Comparison of ENCODE assay signal across 11 mouse cellular contexts in the genomic region with DNA sequence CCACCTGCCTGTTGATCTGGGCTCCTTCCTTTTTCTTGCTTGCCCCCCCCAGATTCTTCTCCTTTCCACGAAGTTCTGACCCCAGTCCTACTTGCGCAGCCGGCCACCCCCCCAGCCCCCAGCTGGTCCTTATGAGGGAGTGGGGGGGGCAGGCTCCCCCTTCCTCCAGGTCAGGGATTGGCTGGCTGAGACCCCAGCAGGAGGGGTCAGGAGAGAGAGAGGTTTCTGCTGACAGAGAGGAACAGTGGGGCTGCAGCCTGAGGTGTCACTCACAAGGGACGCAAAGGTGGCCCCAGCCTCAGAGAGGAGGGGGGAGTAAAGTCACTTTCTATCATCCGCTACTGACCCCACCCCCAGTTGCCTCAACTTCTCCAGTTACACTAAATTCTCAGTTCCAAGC. TPM values are rescaled to one million over a fixed set of nuclear protein-coding genes. Genes with fewer than 3 reads are reported as not detected.
DNase-seq lines count a peak whose midpoint lies in the region; ATAC-seq and TF ChIP-seq lines count a peak whose summit lies in the region.
"Had no signal": no experiment of that assay in that cellular context is flagged by ENCODE, and none has a peak within 500 bp of the region (broad histone marks: within the 10 kb centered on the region; RNA-seq: fewer than 3 reads in every experiment).

A gene (minus strand): TSS at position 105 of the 400 bp plus-strand sequence.

- ATAC-seq in kidney, embryonic 15.5 days (replicated peaks; ENCODE audit: low FRiP score) = no peak

- H3K4me2 ChIP-seq in kidney, embryonic 15.5 days = no peak within 1 kb of the TSS

- no peak for DNase-seq in kidney, postnatal 25 days
- no peak for DNase-seq in MEL (ENCODE audit: low read depth, low spot score)
- peak; percentile 59 to 75 for DNase-seq in gastrocnemius, postnatal 36 days
- no peak for DNase-seq in cerebellum, adult 11 months
- no peak for DNase-seq in layer of hippocampus, adult 11-12 months (ENCODE audit: low spot score)
- DNase-seq: cerebellum, adult 11-12 months; heart, postnatal 14 days; kidney, postnatal 36 days had no signal

- no peaks in the 10 kb centered on the region for H3K9me3 ChIP-seq in kidney, embryonic 15.5 days (replicated peaks)
- H3K9me3 ChIP-seq in E14TG2a.4 (ENCODE audit: low read length) (no peaks in the 10 kb centered on the region), MEL (replicated peaks; ENCODE audit: insufficient read depth, low read length) (no peaks in the 10 kb centered on the region)

- 40% methylated on average over 5 of the region's 5 CpGs for whole genome bisulfite sequencing in kidney, embryonic 15.5 days

- no peak for TF ChIP-seq POLR2A in MEL (IDR thresholded peaks at IDR 0.05; ENCODE audit: control insufficient read depth in 1 of 2, insufficient read depth in 1 of 2, low read depth in 1 of 2, low read length in 2 of 2, poor library complexity in 1 of 2)

- no peaks in the 10 kb centered on the region for H3K79me2 ChIP-seq in MEL (ENCODE audit: control insufficient read depth, insufficient read depth, low read length, poor library complexity)

- intact Hi-C loops in gastrocnemius, postnatal 36 days (cut with DNase I) = no loop called here

- H3K36me3 ChIP-seq in kidney, embryonic 15.5 days = peaks cover 21% of the 10 kb centered on the region
- H3K36me3 ChIP-seq in E14TG2a.4 (ENCODE audit: insufficient read depth, low read length) (peaks cover 21% of the 10 kb centered on the region), MEL (ENCODE audit: control insufficient read depth in 1 of 2, insufficient read depth in 2 of 2, low read length in 2 of 2) (peaks cover 0 to 17% of the 10 kb centered on the region in 2 experiments; a peak in 2 of 4 replicates)

- peaks cover 62% of the 10 kb centered on the region for H3K4me1 ChIP-seq in kidney, embryonic 15.5 days
- peaks cover 77% of the 10 kb centered on the region for H3K4me1 ChIP-seq in E14TG2a.4 (replicated peaks; ENCODE audit: low read depth, low read length)
- peaks cover 10 to 19% of the 10 kb centered on the region in 2 experiments for H3K4me1 ChIP-seq in MEL (ENCODE audit: control insufficient read depth in 1 of 2, insufficient read depth in 2 of 2, low read length in 2 of 2)

- no peak within 1 kb of the TSS; the same call in 1 of the 2 replicates for H3K9ac ChIP-seq in kidney, embryonic 15.5 days
- peak within 1 kb of the TSS; percentile 17; the same call in 1 of the 2 replicates for H3K9ac ChIP-seq in MEL (ENCODE audit: control insufficient read depth, low read depth, low read length, poor library complexity, severe bottlenecking)

- H3K27me3 ChIP-seq in kidney, embryonic 15.5 days = no peaks in the 10 kb centered on the region
- H3K27me3 ChIP-seq in E14TG2a.4 (ENCODE audit: insufficient read depth, low read length) (peaks cover 27% of the 10 kb centered on the region), MEL (ENCODE audit: control insufficient read depth in 1 of 2, insufficient read depth in 2 of 2, low read length in 2 of 2) (no peaks in the 10 kb centered on the region)

- TF ChIP-seq EP300 in MEL (IDR thresholded peaks at IDR 0.05; ENCODE audit: low read depth in 1 of 2, low read length in 2 of 2) = no peak

- TF ChIP-seq RAD21 in MEL (IDR thresholded peaks at IDR 0.05; ENCODE audit: low read depth, low read length) = no peak

- TF ChIP-seq CTCF in E14TG2a.4 (conservative IDR thresholded peaks at IDR 0.05; ENCODE audit: low read length) (no peak), MEL (IDR thresholded peaks at IDR 0.05 in 2 of 3, conservative IDR thresholded peaks at IDR 0.05 in 1 of 3; ENCODE audit: control insufficient read depth in 1 of 3, insufficient read depth in 1 of 3, low read depth in 2 of 3, low read length in 3 of 3, poor library complexity in 1 of 3, severe bottlenecking in 1 of 3) (no peak)

- no peak within 1 kb of the TSS for H3K4me3 ChIP-seq in kidney, embryonic 15.5 days (replicated peaks)
- H3K4me3 ChIP-seq in E14TG2a.4 (replicated peaks; ENCODE audit: low read length) (0 out of 2 replicates have a peak within 1 kb of the TSS, but pooled peaks have one; percentile 17), MEL (ENCODE audit: control insufficient read depth in 1 of 2, insufficient read depth in 1 of 2, low read depth in 2 of 2, low read length in 2 of 2) (no peak within 1 kb of the TSS)

- H3K27ac ChIP-seq in kidney, embryonic 15.5 days = peak within 1 kb of the TSS; percentile 64
- H3K27ac ChIP-seq in MEL (ENCODE audit: control insufficient read depth, low read depth, low read length) = no peak within 1 kb of the TSS

TF ChIP-seq in MEL, 35 proteins besides CTCF, POLR2A, EP300 and RAD21:
- TF ChIP-seq BHLHE40 (IDR thresholded peaks at IDR 0.05; ENCODE audit: borderline replicate concordance, low read depth, low read length) (no peak), ZMIZ1 (IDR thresholded peaks at IDR 0.05; ENCODE audit: low read depth, low read length) (no peak), HCFC1 (IDR thresholded peaks at IDR 0.05; ENCODE audit: low read depth, low read length) (no peak), MAX (IDR thresholded peaks at IDR 0.05; ENCODE audit: low read length) (no peak), TBP (IDR thresholded peaks at IDR 0.05; ENCODE audit: low read depth, low read length) (no peak)

RNA-seq across cellular contexts. Expression of the gene that starts here (rescaled TPM):
- polyA plus RNA-seq in kidney, embryonic 15.5 days (2015; fragmentation: Nextera tagmentation; extraction: Ambion mirVana) = 13.4 and 25.1 TPM in 2 replicates
- total RNA-seq in MEL (2012; rRNA removed) = 0.04 and 0.20 TPM in 2 replicates
- polyA plus RNA-seq in MEL (2012; ENCODE audit: insufficient read depth in 1 of 2, insufficient read length in 2 of 2, low read depth in 1 of 2, low replicate concordance in 2 of 2, missing spikeins in 1 of 2) = under 1 TPM in 1 of 2 experiments, not detected in 1; 0.47 TPM
- total RNA-seq in gastrocnemius, postnatal 36 days (2021) = over 10,000 TPM; 23,125 to 24,213 TPM
- total RNA-seq: megakaryocyte progenitor cell, adult 5-6 weeks had no signal

Comparison
In these comparisons a context has a peak if more than half of its experiments do, and no peak if none do; other contexts are left out.
1. RNA of the gene that starts here (total RNA-seq): 23,125 to 24,213 TPM in gastrocnemius, postnatal 36 days; 0.04 to 0.20 TPM in MEL; every median in the first group is over 1,000 times any median in the second.
2. DNase-seq: peak in gastrocnemius, postnatal 36 days (2 of 2); none in kidney, postnatal 25 days (0 of 2), MEL (single experiment), cerebellum, adult 11 months (single experiment) and layer of hippocampus, adult 11-12 months (single experiment).